Mouse (Mus musculus): ENCODE measurements around the gene Gm49373.
A peak's percentile ranks its signal among the peaks of the same experiment; 100 is the strongest.

Gene Gm49373

DNA sequence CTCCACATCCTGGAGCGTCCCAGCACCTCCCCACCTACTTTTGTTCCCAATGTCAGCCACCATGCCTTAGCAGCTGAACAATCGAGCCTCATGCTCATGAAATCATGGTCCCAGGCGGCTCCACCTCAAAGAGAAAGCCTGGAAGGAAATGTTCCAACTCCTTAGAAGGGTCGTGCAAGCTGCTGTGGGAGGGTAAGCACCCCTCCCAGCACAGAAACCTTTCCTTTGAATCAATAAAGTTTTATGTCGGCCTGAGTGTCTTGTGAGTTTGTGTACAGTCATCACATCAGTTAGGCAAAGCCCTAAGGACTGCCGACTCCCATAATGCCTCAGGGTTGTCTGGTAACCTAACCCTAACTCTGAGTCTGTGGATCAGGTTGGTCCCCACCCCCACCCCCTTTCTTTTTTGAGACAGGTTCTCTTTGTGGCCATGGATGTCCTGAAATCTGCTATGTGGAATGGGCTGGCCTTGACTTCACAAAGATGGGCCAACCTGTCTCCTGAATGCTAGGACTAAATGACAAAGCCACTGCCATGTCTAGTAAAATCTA lies 44.3 kb downstream of the Gm49373 start:
- DNase-seq (ENCODE audit: low spot score in 2 of 2), result no peak

DNA sequence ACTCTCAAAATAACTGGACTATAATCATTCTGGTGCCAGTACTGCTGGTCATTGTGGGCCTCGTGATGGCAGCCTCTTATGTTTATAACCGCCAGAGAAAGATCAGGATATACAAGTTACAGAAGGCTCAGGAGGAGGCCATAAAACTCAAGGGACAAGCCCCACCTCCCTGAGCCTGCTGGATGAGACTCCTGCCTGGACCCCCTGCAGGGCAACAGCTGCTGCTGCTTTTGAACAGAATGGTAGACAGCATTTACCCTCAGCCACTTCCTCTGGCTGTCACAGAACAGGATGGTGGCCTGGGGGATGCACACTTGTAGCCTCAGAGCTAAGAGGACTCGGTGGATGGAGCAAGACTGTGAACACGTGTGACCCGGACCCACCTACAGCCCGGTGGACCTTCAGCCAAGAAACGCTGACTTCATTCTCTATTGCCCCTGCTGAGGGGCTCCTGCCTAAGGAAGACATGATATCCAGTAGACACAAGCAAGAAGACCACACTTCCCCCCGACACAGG lies 45.1 kb downstream of the Gm49373 start:
- DNase-seq (ENCODE audit: low spot score in 2 of 2), result no peak

DNA sequence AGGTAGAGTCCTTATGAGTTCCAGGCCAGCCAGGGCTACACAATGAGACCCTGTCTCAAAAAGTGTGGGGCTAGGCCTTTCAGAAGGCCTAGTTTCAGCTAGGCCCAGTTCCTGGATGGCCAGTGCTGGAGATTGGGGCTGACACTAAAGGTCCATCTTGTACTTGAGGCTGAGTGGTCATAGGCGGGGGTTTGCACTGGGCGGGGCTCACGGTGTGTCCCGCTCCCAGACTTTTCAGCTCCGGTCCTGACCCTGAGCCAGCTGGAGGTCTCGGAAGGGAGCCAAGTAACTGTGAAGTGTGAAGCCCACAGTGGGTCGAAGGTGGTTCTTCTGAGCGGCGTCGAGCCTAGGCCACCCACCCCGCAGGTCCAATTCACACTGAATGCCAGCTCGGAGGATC lies 46.0 kb downstream of the Gm49373 start:
- no peak for DNase-seq (ENCODE audit: low spot score in 2 of 2)

DNA sequence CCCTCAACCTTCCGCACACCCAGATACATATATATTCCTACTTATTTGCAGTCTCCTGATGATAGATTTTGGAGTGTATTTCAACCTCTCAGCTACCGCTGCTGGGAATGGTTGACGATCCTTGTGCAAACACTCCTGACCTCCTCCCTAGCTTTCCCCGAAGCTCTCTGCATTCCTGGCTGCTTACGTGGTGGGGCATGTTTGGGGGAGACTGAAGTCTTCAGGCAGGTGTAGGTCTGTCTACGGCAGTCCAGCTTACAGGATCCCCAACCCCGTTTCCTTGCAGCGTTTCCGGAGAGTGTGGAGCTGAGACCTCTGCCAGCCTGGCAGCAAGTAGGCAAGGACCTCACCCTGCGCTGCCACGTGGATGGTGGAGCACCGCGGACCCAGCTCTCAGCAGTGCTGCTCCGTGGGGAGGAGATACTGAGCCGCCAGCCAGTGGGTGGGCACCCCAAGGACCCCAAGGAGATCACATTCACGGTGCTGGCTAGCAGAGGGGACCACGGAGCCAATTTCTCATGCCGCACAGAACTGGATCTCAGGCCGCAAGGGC lies 47.6 kb downstream of the Gm49373 start:
- no peak for DNase-seq (ENCODE audit: low spot score in 2 of 2)

DNA sequence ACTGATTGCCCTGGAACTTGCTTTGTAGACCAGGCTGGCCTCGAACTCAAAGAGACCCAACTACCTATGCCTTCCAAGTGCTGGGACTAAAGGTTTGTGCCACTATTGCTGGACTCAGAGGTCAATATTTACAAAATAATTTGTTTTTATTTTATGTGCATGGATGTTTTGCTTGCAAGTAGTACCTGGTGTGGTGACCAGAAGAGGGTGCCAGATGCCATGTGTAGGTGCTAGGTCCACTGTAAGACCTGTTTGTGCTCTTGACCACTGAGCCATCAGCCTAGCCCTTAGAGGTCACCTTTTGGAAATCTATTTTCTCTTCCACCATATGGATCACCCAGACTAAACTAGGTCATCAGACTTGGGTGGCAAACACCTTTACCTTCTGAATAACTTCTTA lies 50.2 kb downstream of the Gm49373 start:
- no peak for DNase-seq (ENCODE audit: low spot score in 2 of 2)

DNA sequence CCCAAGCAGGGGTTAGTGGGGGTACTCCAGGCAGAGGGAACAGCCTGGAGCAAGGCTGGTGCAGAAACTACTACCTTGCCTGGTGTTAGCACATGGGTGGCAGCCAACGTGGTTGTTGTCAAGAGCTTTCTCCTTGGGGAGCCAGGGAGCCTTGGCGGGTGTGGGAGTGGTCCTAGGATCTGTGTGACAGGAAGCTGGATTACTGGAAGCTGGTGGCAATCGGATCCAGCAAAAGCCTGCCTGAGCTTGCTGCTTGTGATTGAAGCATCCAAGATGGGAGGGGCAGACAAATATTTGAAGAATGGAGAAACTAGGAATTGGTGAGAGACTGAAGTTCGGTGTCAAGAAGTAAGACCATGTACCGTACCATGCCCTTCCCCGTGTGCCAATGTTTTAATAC lies 50.6 kb downstream of the Gm49373 start:
- no peak for DNase-seq (ENCODE audit: low spot score in 2 of 2)

DNA sequence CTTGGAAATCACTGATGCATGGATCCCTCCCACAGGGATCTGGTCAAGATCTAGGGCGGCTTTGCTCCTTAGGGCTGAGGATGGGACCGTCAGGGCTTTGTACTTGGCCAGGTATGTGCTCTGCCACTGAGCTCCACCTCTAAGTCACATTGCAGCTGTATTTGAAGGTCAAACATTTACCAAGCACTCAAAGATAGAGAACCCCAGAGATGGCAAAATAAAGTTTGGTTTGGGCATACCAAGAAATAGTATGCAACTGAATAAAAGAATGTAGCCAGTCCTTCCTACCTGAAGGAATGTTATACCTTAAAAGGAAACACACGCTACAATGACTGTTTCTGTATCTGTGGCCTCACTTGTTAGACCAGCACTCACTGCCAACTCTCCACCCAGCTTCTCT lies 51.5 kb downstream of the Gm49373 start:
- no peak for DNase-seq (ENCODE audit: low spot score in 2 of 2)

DNA sequence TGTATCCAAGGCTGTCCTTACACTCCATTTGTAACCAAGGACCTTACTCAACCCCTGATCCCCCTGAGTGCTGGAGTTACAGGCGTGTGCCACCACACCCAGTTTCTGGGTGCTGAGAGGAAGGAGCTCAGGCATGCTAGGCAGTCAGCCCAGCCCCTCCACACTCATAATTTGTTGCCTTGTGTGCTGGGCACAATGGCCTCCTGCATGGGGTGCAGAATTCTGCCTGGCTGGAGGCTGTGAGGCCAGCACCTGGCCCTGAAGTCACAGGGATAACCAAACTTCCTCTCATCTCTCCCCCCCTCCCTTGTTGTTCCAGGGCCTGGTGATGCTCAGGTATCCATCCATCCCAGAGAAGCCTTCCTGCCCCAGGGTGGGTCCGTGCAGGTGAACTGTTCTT lies 54.3 kb downstream of the Gm49373 start:
- DNase-seq (ENCODE audit: low spot score in 2 of 2), result no peak

DNA sequence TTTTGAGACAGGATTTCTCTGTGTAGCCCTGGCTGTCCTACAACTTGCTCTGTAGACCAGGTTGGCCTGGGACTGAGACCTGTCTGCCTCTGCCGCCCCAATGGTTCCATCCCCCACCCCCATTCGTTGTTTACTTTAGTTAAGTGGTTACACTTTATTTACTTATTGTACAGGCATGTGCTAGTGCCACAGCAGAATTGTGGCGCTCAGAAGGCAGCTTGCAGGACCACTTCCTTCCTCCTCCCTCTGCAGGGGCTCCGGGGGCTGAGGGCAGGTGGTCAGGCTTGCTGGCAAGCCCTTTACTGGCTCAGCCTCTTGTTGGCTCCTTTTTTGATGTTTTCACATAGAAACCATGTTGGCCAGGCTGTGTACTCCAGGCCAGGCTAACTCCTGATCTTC lies 55.7 kb downstream of the Gm49373 start:
- DNase-seq (ENCODE audit: low spot score in 2 of 2), result no peak

DNA sequence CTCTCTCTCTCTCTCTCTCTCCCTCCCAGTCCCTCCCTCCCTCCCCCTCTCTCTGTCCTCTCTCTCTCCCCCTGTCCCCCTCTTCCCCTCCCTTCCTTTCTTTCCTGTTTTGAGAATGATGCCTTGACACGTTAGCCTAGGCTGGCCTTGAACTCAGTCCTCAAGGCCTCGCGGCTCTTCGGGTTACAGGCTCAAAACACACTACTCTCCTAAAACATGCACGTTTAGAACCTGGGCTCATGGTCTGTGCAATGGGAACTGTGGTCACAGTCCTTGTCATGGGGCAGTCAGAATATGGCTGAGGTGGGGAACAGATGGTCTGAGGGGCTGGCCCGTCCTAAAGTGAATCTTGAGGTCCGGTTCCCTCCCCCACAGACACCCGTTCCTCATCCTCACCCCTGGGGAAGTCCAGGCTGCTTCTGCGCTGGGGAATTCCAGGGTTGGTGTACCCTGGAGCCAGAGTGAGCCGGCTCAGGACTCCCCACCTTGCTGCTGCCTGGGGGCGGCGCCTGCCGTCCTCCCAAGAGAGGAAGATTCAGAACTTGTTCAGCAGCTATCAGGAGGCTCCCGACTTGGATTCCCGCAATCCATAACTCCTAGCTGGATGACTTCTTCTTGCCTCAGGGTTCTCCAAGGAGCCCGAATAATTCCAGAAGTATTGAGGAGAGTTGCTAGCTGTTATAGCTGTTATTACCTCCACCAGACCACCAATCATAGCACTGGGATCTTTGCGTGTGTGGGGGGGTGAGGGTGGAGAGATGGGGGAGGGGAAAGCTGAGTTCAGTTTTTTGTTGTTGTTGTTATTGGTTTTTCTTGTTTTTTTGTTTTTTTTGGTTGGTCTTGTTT lies 56.3 kb downstream of the Gm49373 start:
- no peak for DNase-seq (ENCODE audit: low spot score in 2 of 2)

DNA sequence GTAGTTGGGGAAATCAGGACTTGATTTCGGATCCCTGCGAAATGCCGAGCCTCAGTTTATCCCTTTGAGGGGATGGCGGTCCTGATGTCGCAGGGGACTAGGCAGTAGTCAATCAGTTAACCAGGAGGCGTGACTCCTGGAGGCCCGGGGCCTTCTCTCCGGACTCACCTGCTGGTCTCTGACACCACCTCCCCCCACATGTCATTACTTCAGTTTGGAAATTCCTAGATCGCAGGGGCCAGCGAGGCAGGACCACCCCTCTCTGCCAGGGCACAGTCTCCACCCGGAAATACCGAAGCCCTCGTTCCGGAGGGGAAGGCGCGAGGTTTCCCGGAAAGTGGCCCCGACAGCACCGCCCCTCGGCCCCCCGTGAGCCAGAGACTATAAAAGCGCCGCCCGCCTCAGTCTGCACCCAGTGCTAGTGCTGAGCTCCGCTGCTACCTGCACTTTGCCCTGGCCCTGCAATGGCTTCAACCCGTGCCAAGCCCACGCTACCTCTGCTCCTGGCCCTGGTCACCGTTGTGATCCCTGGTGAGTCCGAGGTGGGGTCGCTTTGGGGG lies 57.2 kb downstream of the Gm49373 start, which contains the start of gene Icam1:
TSS of gene Icam1 (plus strand) at position 415 of the 560 bp plus-strand sequence.
- peak in 1 of 2 experiments; percentile 68 for DNase-seq (ENCODE audit: low spot score in 2 of 2)

DNA sequence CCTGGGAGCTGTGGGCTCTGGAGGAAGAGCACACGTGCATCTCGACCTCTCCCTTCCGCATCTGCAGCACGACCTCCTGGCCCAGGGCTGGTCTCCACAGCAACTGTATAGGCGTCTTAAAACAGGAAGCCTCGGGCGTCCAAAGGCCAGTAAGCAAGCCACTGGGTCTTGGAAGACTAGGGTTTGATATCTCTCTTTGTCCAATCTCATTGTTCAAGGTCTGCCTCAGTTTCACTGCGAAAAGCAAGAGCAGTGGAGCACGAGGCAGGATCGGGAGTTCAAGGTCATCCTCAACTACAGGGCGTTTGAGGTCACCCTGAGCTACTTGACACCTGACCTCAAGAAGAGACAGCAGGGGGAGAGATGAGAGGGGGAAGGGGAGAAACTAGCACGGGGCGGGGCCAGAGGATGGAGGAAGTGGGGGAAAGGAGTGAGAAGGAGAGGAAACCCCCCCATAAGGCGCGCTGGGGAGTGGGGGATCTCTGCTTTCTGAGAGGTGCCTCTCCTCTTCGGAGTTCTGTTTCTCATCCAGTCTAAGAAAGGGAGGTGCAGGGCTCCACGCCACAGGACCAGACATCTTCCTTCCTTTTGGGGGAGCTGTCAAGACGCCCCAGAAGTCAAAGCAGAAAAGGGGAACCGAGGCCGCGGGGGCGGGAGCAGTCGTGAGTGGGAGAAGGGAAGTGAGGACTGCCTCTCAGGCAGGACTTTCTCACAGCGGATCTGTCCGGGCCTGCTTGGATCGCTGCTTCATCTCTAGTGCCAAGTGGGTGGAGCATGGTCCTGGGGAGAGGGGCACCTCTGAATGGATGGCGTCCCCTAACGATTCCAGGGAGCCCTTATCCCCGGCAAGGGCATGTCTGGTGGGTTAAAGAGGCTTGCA lies 58.0 kb downstream of the Gm49373 start:
- peak; percentile 75 to 78 for DNase-seq (ENCODE audit: low spot score in 2 of 2)

Measured in right cerebral cortex, postnatal 10 days (tissue).